Mouse (Mus musculus) kidney, adult 18-20 months (tissue): ENCODE results near the gene Sos2.
A peak's percentile ranks its signal among the peaks of the same experiment; 100 is the strongest.

Source experiments
- DNase-seq: peaks from one replicate; pipeline ENCODE4 v3.0.0; 2021

The Sos2 gene

DNA sequence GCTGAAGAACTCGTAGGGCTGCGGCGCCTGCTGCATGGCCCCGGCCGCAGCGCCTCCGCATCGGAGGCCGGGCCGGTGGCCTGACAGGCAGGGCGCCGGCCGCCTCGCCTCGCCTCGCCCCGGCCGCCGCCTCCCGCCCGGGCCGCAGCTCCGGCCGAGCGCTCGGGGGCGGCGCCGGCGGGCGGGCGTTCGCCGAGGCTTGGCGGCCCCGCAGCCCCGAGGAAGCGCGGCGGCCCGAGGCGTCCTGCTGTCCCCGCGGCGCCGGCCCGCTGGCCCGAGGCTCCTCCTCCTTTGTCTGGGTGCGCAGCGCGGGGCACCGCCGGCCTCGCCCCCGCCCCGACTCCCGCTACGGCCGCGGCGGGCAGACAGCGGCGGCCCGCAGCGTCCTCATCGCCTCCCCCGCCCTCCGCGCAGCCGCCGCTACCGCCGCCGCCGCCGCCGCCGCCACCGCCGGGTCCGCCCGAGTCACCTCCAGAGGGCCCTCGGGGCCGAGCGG, at the start of gene Sos2:
Gene Sos2 (minus strand): TSS at position 287 of the 496 bp plus-strand sequence.
- DNase-seq = peak; percentile 71

DNA sequence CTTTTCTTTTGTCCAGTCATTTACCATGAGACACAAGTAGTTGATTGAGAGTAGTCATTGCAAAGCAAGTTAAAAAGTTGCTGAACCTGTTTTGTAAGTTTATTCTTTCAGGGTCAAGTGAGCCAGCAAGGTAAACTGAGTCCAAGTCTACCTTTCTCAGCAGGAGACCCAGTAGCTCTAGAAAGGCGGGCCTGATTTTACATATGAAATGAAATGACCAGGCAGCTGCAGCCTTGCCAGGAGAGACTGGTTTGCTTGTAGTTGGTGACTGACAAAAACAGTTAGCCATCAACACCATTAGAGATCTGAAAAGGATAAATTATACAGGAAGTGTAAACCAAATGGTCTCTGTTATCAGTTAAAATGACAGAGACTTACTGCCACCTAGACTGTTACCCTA, 48.7 kb upstream of the Sos2 start:
- DNase-seq = no peak

DNA sequence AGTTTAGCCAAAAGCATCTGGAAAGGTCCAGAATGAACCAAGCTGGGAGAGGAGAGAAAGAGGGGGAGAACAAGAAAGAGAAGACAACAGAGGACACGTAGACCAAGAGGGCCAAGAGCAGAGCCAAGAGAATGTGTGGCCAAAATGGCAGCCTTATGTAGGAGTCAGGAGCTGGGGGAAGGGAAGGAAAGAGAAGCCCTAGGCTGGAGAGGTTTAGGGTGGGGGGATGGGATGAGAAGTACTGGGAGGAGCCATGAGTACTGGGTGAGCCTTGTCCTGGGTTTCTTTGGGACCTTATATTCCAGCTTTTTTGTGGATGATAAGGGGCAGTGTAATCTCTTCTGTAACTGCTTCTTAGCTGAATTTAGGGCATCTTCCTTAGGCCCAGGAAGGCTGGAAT, 47.6 kb upstream of the Sos2 start:
- no peak for DNase-seq

GRCm38 (mm10) chr12:69724711-69725460, 43.2 kb upstream of the Sos2 start, which contains the start of the genes L2hgdh and Atp5s:
Gene L2hgdh (minus strand): TSS chr12:69724873.
Gene Atp5s (plus strand): TSS chr12:69724950.
- DNase-seq = peak; percentile 98

DNA sequence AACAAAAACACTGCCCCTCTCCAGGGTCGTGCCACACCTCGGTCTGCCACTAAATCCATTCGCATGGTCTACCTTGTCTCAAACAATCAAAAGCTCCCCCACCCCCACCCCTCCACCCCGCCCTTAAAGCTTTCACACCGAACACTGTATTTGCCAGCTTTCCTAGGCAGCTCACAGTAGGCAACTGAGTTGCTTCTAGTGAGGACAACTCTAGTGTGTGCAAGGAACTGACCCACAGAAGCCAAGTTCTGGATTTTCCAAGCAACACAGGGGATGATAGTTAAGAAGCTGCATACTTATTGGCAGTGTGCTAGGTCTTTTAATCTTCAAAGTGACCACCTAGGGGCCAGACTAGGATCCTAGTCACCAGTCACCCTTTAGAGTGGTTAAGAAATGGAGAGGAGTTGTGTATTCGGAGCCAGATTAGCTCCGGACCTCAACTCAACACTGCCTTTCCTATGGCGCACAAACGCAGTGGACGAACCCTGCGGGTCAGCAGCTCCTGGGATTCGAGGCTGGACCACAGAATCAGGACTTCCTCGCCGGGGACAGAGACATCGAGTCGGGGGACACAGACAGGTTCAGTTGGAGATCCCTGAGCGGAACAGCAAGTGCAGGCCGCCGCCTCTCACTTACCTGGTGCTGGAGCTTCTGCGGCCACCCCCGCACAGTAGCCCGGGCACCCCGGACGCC, 42.5 kb upstream of the Sos2 start:
- peak; percentile 35 for DNase-seq

GRCm38 (mm10) chr12:69723376-69723775, 41.7 kb upstream of the Sos2 start:
- DNase-seq = no peak

DNA sequence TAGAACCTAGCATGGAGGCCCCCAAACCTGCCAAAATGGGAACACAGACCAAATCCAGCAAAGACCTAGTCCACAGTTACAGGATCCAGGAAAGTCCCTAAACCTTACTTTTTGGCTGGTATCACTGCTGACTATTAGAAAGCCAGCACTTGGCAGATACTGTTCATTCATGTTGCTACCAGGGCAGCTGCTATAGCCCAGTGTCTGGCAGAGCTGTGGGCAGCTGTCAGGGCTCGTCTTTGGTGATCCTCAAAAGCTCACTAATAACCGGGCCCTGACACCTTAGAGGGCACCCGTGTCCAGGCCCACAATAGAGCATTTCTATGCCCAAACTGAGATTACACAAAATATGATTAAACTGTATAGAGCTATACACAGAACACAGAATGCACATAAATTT, 41.2 kb upstream of the Sos2 start:
- DNase-seq = no peak

GRCm38 (mm10) chr12:69713628-69714027, 32.0 kb upstream of the Sos2 start:
- DNase-seq = no peak

DNA sequence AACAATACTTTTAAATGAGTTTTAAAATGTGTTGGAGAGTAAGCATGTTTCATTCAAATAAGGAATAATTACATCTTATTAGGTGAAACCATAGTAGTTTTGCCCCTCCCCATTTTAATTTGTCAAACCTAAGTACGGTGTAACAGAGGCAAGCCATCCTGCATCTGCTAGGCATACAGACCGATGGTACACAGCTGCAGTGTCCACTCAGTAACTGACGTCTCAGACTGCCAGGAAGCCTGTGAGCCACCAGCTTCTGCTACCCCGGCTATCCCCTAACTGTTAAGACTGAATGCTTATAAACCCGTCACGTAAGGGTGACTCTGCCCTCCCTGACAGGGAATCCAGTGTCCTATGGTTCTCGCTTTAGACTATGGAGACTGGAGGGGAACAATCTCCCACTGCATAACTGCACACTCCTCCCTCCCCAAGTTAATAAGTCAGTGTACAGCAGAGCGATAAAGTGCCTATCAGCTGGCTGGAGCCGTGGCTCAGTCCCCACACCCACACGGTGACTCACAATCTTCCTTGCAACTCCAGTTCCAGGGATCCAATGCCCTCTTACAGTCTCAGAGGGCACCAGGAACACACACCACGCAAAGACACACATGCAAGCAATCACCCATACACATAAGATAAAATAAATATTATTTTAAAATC, 23.3 kb upstream of the Sos2 start:
- no peak for DNase-seq

GRCm38 (mm10) chr12:69698352-69698751, 16.7 kb upstream of the Sos2 start:
- no peak for DNase-seq

DNA sequence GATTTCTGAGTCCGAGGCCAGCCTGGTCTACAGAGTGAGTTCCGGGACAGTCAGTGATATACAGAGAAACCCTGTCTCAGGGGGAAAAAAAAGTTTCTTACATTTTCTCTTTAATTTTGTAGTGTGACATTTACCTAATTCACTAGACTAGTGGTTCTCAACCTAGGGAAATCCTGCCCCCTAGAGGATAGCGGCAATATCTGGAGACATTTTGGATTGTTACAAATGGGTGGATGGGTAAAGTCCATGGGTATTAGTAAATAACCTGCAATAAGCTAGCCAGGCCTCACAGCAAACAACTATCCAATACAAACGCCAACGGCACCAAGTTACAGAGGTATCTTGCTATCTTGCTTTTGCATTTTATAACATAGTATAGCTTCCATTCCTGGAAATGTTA, 15.1 kb upstream of the Sos2 start:
- DNase-seq = peak; percentile 39

DNA sequence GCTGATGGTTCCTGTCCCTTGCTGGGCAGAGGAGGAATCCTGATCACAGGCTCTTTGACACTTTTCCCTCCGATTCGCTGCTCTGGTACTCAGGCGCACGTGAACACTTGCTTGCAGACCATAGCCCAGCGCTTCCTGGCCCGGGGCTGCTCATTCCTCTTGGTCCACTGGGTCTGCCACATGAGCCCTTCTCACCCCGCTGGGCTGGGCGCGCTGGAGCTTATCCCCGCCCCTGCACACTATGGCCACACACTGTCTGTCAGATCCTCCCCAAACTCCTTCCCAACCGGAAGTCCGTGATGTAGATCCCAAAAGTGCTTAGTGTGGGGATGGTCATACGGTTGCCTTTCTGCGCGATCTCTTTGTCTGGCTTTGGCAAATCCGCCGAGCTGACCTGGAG, 11.8 kb upstream of the Sos2 start:
- DNase-seq = no peak

- no peak for DNase-seq
These were observed 9.1 kb upstream of the Sos2 start for GRCm38 (mm10) chr12:69690714-69691113.

- DNase-seq = no peak
These were observed 7.4 kb upstream of the Sos2 start for GRCm38 (mm10) chr12:69689094-69689493.

- peak; percentile 55 for DNase-seq
These were observed 6.7 kb upstream of the Sos2 start for GRCm38 (mm10) chr12:69688368-69688767.

- peak; percentile 90 for DNase-seq
These were observed 1.9 kb upstream of the Sos2 start for GRCm38 (mm10) chr12:69683537-69683936.

DNA sequence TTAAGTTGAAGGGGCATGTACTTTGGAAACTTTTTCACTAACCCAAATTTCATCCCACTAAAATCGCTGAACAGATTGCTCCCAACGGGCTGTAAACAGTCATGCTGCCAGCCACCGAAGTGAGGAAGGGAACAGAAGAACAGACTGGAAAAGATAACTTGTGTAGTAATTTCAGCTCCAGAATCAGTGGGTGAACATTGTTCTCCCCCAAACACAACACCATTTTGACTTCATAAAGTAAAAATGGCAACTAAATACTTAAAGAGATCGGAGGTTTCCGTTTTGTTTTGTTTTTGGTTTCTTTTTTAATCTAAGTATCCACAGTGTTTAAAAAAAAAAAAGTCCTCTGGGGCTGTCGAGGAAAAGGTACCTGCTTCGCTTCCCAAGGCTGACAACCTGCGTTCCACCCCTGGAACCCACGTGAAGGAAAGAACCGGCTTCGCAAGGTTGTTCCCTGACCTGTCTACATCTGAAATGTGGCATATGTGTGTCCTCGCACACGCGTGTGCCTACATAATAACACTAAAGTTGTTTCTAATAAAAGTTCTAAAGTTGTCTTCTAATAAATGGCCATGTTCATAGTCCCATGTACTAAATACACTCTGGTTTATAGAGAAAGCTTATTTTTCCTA, 1.3 kb upstream of the Sos2 start:
- no peak for DNase-seq

DNA sequence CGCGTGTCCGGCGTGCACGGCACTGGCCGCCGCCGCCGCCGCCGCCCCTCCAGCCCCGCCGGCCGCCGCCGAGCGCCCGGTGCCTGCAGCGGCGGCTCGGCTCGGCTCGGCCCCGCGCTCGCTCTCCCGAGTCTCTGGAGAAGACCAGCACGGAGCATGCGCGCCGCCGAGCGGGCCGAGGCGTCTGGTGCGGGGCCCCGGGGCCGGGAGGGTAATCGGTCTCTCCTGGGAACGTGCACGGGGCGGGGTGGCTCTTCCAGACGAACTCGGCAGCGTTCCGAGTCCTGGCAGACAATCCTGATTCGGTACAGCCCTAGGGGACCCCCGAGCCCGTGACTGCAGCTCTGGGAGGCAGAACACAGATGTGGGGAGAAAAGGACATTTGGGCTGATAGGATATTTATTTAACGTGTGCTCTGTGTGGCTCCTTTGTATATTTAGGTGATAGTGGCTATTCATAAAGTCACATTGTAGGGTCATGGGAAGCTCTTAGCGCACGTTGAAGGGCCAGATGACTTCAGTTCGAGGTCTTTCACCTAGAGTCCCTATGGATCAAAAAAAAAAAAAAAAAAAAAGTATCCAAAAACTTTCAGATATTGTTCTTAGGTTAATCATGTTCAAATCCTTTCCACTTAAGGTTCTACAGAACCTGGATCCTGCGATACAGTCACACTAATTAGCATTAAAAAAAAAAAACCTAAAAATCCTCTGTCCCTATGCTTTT, 574 bp upstream of the Sos2 start:
- DNase-seq = peak; percentile 84

DNA sequence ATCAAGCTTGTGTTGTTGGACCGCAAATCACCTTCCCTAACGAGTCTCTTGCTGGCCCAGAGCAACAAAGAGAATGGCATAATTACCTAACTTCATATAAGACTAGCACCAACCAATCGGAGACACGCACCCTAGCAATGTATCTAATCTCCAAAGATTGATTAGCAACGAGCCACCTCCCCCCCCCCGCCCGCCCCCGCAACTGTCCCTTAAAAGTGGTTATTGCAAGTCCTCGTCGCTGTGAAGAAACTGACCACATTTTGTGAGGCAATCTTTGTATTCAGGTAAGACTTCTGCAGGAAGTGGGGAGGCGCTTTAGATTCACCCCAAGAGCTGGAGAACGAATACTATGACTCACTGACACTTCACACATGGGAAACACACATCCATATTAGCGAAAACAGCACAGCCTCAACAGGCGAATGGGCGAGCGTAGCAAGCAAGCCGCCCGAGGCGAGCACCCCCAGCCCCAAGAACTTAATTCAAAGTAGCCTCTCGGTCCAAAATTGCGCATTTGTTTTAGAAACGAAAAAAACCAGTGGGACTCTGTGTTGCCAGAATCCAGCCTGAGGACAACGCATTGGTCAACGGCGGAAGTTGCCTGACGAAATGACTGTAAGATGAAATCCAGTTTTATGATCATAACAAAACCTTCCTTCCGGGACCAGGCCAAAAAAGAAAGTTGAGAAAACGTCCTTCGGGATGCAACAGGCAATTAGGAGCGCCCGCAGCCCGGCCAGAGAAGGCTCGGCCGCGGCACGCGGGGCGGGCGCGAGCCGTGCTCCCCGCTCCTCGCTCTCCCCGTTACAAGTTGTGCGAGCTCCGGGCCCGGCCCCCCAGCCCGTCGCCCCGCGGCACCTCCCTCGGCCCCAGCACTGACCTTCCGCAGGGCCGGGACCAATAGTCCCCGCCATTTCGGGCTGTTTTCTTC, 752 bp downstream of the Sos2 start:
- DNase-seq = peak; percentile 66

GRCm38 (mm10) chr12:69676157-69676556, 5.5 kb downstream of the Sos2 start:
- DNase-seq = no peak
